Mouse (Mus musculus) CH12.LX (cell line): ENCODE data around the gene Prrx1. TPM values are rescaled to one million over a fixed set of nuclear protein-coding genes. Genes with fewer than 3 reads are reported as not detected.

ENCODE experiments used
- DNase-seq: peaks from one replicate; pipeline ENCODE4 v3.0.0-alpha.2; 2013; ENCODE audit errors: extremely low read depth
- H3K27ac ChIP-seq: 2 replicates; pipeline ENCODE4 v1.5.1; 2012; ENCODE audit warnings: low read depth, mild to moderate bottlenecking, control low read depth, moderate library complexity; ENCODE audit not compliant: insufficient read depth
- H3K27me3 ChIP-seq: replicated peaks from 2 replicates; pipeline ENCODE3; 2012; ENCODE audit warnings: inconsistent platforms
- H3K36me3 ChIP-seq, 2 experiments: replicated peaks in 1 of 2; 2 replicates each; pipeline versions ENCODE3 to v1.6.1; 2012; ENCODE audit warnings: inconsistent platforms in 1 of 2, low read length in 1 of 2, mild to moderate bottlenecking in 1 of 2, mixed read lengths in 1 of 2, moderate library complexity in 1 of 2; ENCODE audit not compliant: control insufficient read depth in 1 of 2, insufficient read depth in 1 of 2
- H3K4me1 ChIP-seq, 2 experiments: 2 replicates each; pipeline ENCODE4 v1.6.1; 2012; ENCODE audit warnings: inconsistent platforms in 1 of 2, moderate library complexity in 1 of 2; ENCODE audit not compliant: insufficient read depth in 2 of 2, control insufficient read depth in 1 of 2
- H3K4me2 ChIP-seq: 2 replicates; pipeline ENCODE4 v1.6.1; 2012; ENCODE audit warnings: low read depth, mild to moderate bottlenecking, control low read depth; ENCODE audit not compliant: poor library complexity, insufficient read depth, severe bottlenecking
- H3K4me3 ChIP-seq, 3 experiments: fragments of 150-350 bp in 1 of 3; sonication (generic) in 1 of 3; replicated peaks in 1 of 3; 2 replicates each; pipeline versions ENCODE3 to v1.5.1; 2011 to 2012; ENCODE audit warnings: low read depth in 2 of 3, low read length in 2 of 3, mild to moderate bottlenecking in 2 of 3, moderate library complexity in 2 of 3, control low read depth in 1 of 3, improper control_type of control experiment in 1 of 3, inconsistent platforms in 1 of 3, mixed read lengths in 1 of 3; ENCODE audit not compliant: poor library complexity in 1 of 3
- H3K79me2 ChIP-seq: replicated peaks from 2 replicates; pipeline ENCODE4 v1.6.1; 2012; ENCODE audit warnings: mild to moderate bottlenecking, moderate library complexity; ENCODE audit not compliant: control insufficient read depth, poor library complexity, insufficient read depth, severe bottlenecking; ENCODE audit errors: extremely low read depth
- H3K9ac ChIP-seq: 2 replicates; pipeline ENCODE4 v1.6.1; 2012; ENCODE audit warnings: low read depth, mild to moderate bottlenecking, control low read depth, moderate library complexity; ENCODE audit not compliant: insufficient read depth
- H3K9me3 ChIP-seq: replicated peaks from 2 replicates; pipeline ENCODE3; 2012; ENCODE audit warnings: low read length, inconsistent platforms, mixed read lengths
- BHLHE40 ChIP-seq: IDR thresholded peaks from 2 replicates; pipeline ENCODE4 v1.6.1; 2011; ENCODE audit warnings: mild to moderate bottlenecking, low read depth, low read length, improper control_type of control experiment
- CHD1 ChIP-seq: IDR thresholded peaks from 2 replicates; pipeline ENCODE4 v1.6.1; 2012; ENCODE audit warnings: low read depth, low read length, improper control_type of control experiment, inconsistent platforms
- ELF1 ChIP-seq: IDR thresholded peaks from 2 replicates; pipeline ENCODE4 v1.6.1; 2014; ENCODE audit warnings: low read depth, mild to moderate bottlenecking, inconsistent platforms, low read length, improper control_type of control experiment
- EP300 ChIP-seq: IDR thresholded peaks from 2 replicates; pipeline ENCODE4 v1.6.1; 2011; ENCODE audit warnings: low read length, improper control_type of control experiment
- GABPA ChIP-seq: IDR thresholded peaks from 2 replicates; pipeline ENCODE4 v1.6.1; 2012; ENCODE audit warnings: low read depth, low read length, improper control_type of control experiment, inconsistent platforms; ENCODE audit not compliant: insufficient replicate concordance
- JUN ChIP-seq: IDR thresholded peaks from 2 replicates; pipeline ENCODE4 v1.6.1; 2011; ENCODE audit warnings: low read depth, mild to moderate bottlenecking, low read length, improper control_type of control experiment, moderate library complexity; ENCODE audit not compliant: insufficient read depth
- MAFK ChIP-seq: IDR thresholded peaks from 2 replicates; pipeline ENCODE4 v1.6.1; 2011; ENCODE audit warnings: low read length, improper control_type of control experiment; ENCODE audit not compliant: insufficient replicate concordance
- MAX ChIP-seq: IDR thresholded peaks from 2 replicates; pipeline ENCODE4 v1.6.1; 2011; ENCODE audit warnings: low read length, improper control_type of control experiment
- MEF2A ChIP-seq: IDR thresholded peaks from 2 replicates; pipeline ENCODE4 v1.6.1; 2014; ENCODE audit warnings: low read depth, mild to moderate bottlenecking, inconsistent platforms, low read length, improper control_type of control experiment, borderline replicate concordance
- MXI1 ChIP-seq: IDR thresholded peaks from 2 replicates; pipeline ENCODE4 v1.6.1; 2011; ENCODE audit warnings: mild to moderate bottlenecking, low read depth, low read length, improper control_type of control experiment
- NRF1 ChIP-seq: IDR thresholded peaks from 2 replicates; pipeline ENCODE4 v1.6.1; 2014; ENCODE audit warnings: low read depth, mild to moderate bottlenecking, inconsistent platforms, low read length, improper control_type of control experiment, moderate library complexity
- POLR2A ChIP-seq: IDR thresholded peaks from 2 replicates; pipeline ENCODE4 v1.6.1; 2011; ENCODE audit warnings: low read depth, mild to moderate bottlenecking, improper control_type of control experiment, low read length
- RAD21 ChIP-seq: IDR thresholded peaks from 2 replicates; pipeline ENCODE4 v1.6.1; 2011; ENCODE audit warnings: low read depth, mild to moderate bottlenecking, low read length, improper control_type of control experiment, moderate library complexity
- RCOR1 ChIP-seq: conservative IDR thresholded peaks from 2 replicates; pipeline ENCODE4 v1.6.1; 2012; ENCODE audit warnings: low read depth, mild to moderate bottlenecking, inconsistent platforms, low read length, improper control_type of control experiment
- SIN3A ChIP-seq: IDR thresholded peaks from 2 replicates; pipeline ENCODE4 v1.6.1; 2012; ENCODE audit warnings: low read length, improper control_type of control experiment, inconsistent platforms
- TBP ChIP-seq: conservative IDR thresholded peaks from 2 replicates; pipeline ENCODE4 v1.6.1; 2011; ENCODE audit warnings: low read depth, low read length, improper control_type of control experiment
- ZC3H11A ChIP-seq: IDR thresholded peaks from 2 replicates; pipeline ENCODE4 v1.6.1; 2012; ENCODE audit warnings: low read depth, mild to moderate bottlenecking, inconsistent platforms, low read length, improper control_type of control experiment
- ZKSCAN1 ChIP-seq: IDR thresholded peaks from 2 replicates; pipeline ENCODE4 v1.6.1; 2012; ENCODE audit warnings: low read depth, inconsistent platforms, low read length, improper control_type of control experiment, borderline replicate concordance
- ZMIZ1 ChIP-seq: IDR thresholded peaks from 2 replicates; pipeline ENCODE4 v1.6.1; 2012; ENCODE audit warnings: low read depth, mild to moderate bottlenecking, inconsistent platforms, low read length, improper control_type of control experiment
- ZNF384 ChIP-seq: IDR thresholded peaks from 2 replicates; pipeline ENCODE4 v1.6.1; 2012; ENCODE audit warnings: low read depth, low read length, improper control_type of control experiment, inconsistent platforms
- dilution Hi-C: fragments of 300-500 bp; cut with MboI; formaldehyde crosslinking; loops from 2 replicates; pipeline ENCODE4 v1.14.3; 2020; ENCODE audit warnings: low sequenced_read_pairs; ENCODE audit not compliant: extremely low pct_unique_long_range_greater_than_20kb, extremely low pct_ligation_motif_present
- in situ Hi-C: fragments of 300-500 bp; cut with MboI; formaldehyde crosslinking; loops from 3 replicates; pipeline ENCODE4 v1.14.3; 2019; ENCODE audit warnings: low sequenced_read_pairs, low pct_ligation_motif_present, low pct_unique_long_range_greater_than_20kb, mixed read lengths
- polyA plus RNA-seq: library from polyadenylated mRNA; unstranded; fragments of >175 nt; gene quantifications from 2 replicates; pipeline ENCODE4 v1.2.1, GENCODE M21; 2012; ENCODE audit warnings: low read depth; ENCODE audit not compliant: insufficient read length
- total RNA-seq, 2 experiments: library from RNA; depleted of rRNA; stranded (reverse); fragments of 300-350 nt in 1 of 2; fragments of >200 nt in 1 of 2; gene quantifications; 2 replicates each; pipeline ENCODE4 v1.2.3; 2012 to 2014

Prrx1 gene
- total and polyA plus RNA-seq, 3 experiments = not detected

DNA sequence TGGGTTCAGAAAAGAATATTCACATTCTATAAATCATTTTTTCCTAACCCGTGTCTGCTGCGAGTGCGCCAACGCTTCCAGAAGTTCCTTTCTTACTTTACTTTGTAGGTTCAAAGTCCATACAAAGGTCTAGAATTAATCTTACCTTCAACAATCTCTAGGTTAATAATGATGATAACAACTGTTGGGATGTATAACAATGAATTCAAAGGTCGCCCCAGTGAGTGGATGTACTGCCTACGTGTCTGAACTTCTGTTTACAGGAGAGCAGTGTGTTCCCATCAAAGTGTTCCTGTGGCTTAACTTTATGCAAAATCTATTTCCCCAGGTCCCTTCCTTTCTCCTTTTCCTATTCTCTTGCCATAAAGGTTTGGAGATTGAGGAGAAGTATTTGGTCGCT lies 24.4 kb downstream of the Prrx1 start:
- no peak for TF ChIP-seq MAX
- no peak overlapping the region for H3K4me2 ChIP-seq
- no peaks in the 10 kb centered on the region for H3K36me3 ChIP-seq
- H3K79me2 ChIP-seq = no peaks in the 10 kb centered on the region
- DNase-seq = no peak
- no peak overlapping the region for H3K27ac ChIP-seq
- in situ Hi-C loops (no loop called here), dilution Hi-C loops (no loop called here)
- peaks cover 7 to 22% of the 10 kb centered on the region in 2 experiments for H3K4me1 ChIP-seq
- no peaks in the 10 kb centered on the region for H3K27me3 ChIP-seq
- H3K9me3 ChIP-seq = no peaks in the 10 kb centered on the region
- H3K9ac ChIP-seq = no peak overlapping the region
- no peak overlapping the region for H3K4me3 ChIP-seq

DNA sequence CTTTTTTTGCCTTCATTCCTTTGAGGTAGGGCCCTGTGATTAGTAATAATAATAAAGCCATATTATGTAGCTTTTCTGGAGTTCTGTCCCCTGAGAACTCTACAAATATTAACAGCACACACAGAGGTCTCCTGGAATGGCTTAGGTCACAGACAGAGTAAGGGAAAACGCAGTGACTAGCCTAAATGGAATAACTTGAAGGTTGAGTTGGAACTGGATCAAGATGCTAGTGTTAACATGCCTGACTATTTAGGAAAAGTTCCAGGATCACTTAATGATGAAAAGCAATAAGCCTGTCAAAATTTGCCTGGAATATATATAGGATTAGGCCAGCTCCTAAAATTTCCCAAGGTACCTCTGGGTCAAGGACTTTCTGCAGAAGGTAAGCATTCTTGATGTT lies 28.0 kb downstream of the Prrx1 start:
- Histone ChIP-seq H3K27ac (no peak overlapping the region), H3K27me3 (no peaks in the 10 kb centered on the region), H3K79me2 (no peaks in the 10 kb centered on the region), H3K9me3 (no peaks in the 10 kb centered on the region), H3K36me3 (no peaks in the 10 kb centered on the region), H3K9ac (no peak overlapping the region), H3K4me1 (peaks cover 0 to 8% of the 10 kb centered on the region in 2 experiments; a peak in 2 of 4 replicates), H3K4me2 (no peak overlapping the region), H3K4me3 (no peak overlapping the region)
- no peak for TF ChIP-seq EP300
- TF ChIP-seq MEF2A = no peak
- no peak for TF ChIP-seq RCOR1
- TF ChIP-seq GABPA = no peak
- no peak for TF ChIP-seq BHLHE40
- TF ChIP-seq TBP = no peak
- TF ChIP-seq ZMIZ1 = no peak
- no peak for TF ChIP-seq ZKSCAN1
- no peak for TF ChIP-seq JUN
- no peak for TF ChIP-seq ZNF384
- TF ChIP-seq SIN3A = no peak
- TF ChIP-seq POLR2A = no peak
- TF ChIP-seq MAFK = no peak
- no peak for TF ChIP-seq ZC3H11A
- no peak for TF ChIP-seq NRF1
- TF ChIP-seq RAD21 = no peak
- TF ChIP-seq MXI1 = no peak
- no peak for TF ChIP-seq CHD1
- TF ChIP-seq ELF1 = no peak
- dilution Hi-C loops (no loop called here), in situ Hi-C loops (no loop called here)
- no peak for DNase-seq
